Mouse (Mus musculus): ENCODE data around the gene Adgrg3.

Adgrg3 gene

GRCm38 (mm10) chr8:94992996-94993724, 24.3 kb upstream of the Adgrg3 start:
- no peak for DNase-seq (ENCODE audit: low spot score)

- DNase-seq (ENCODE audit: low spot score) = no peak
These were observed 23.5 kb upstream of the Adgrg3 start for GRCm38 (mm10) chr8:94994006-94994405.

GRCm38 (mm10) chr8:94994510-94994909, 23.0 kb upstream of the Adgrg3 start:
- DNase-seq (ENCODE audit: low spot score) = no peak

- no peak for DNase-seq (ENCODE audit: low spot score)
These were observed 22.1 kb upstream of the Adgrg3 start for GRCm38 (mm10) chr8:94995336-94995893.

GRCm38 (mm10) chr8:94996037-94996436, 21.5 kb upstream of the Adgrg3 start:
- DNase-seq (ENCODE audit: low spot score) = no peak

GRCm38 (mm10) chr8:94996899-94997856, 20.3 kb upstream of the Adgrg3 start:
- no peak for DNase-seq (ENCODE audit: low spot score)

- no peak for DNase-seq (ENCODE audit: low spot score)
These were observed 19.6 kb upstream of the Adgrg3 start for GRCm38 (mm10) chr8:94997857-94998243.

- DNase-seq (ENCODE audit: low spot score) = no peak
These were observed 19.1 kb upstream of the Adgrg3 start for GRCm38 (mm10) chr8:94998431-94998830.

- DNase-seq (ENCODE audit: low spot score) = no peak
These were observed 18.5 kb upstream of the Adgrg3 start for GRCm38 (mm10) chr8:94999004-94999403.

- no peak for DNase-seq (ENCODE audit: low spot score)
These were observed 17.5 kb upstream of the Adgrg3 start for GRCm38 (mm10) chr8:94999956-95000355.

- DNase-seq (ENCODE audit: low spot score) = peak; percentile 72
These were observed 16.8 kb upstream of the Adgrg3 start for GRCm38 (mm10) chr8:95000684-95001083.

- DNase-seq (ENCODE audit: low spot score) = no peak
These were observed 16.3 kb upstream of the Adgrg3 start for GRCm38 (mm10) chr8:95001165-95001564.

GRCm38 (mm10) chr8:95001655-95002054, 15.8 kb upstream of the Adgrg3 start:
- DNase-seq (ENCODE audit: low spot score) = peak; percentile 85

GRCm38 (mm10) chr8:95002089-95002655, 15.3 kb upstream of the Adgrg3 start:
- DNase-seq (ENCODE audit: low spot score) = no peak

- no peak for DNase-seq (ENCODE audit: low spot score)
These were observed 5.0 kb upstream of the Adgrg3 start for GRCm38 (mm10) chr8:95012442-95012919.

GRCm38 (mm10) chr8:95015866-95016265, 1.6 kb upstream of the Adgrg3 start:
- DNase-seq (ENCODE audit: low spot score) = no peak

GRCm38 (mm10) chr8:95016684-95017083, 808 bp upstream of the Adgrg3 start:
- DNase-seq (ENCODE audit: low spot score) = no peak

- DNase-seq (ENCODE audit: low spot score) = no peak
These were observed 610 bp downstream of the Adgrg3 start for GRCm38 (mm10) chr8:95017969-95018635.

GRCm38 (mm10) chr8:95020293-95020777, 2.8 kb downstream of the Adgrg3 start:
- DNase-seq (ENCODE audit: low spot score) = no peak

GRCm38 (mm10) chr8:95020821-95021220, 3.3 kb downstream of the Adgrg3 start:
- no peak for DNase-seq (ENCODE audit: low spot score)

GRCm38 (mm10) chr8:95023201-95023600, 5.7 kb downstream of the Adgrg3 start:
- DNase-seq (ENCODE audit: low spot score) = no peak

All from c-Kit-positive CD71-positive TER-119-positive erythroid progenitor cells, embryonic 14.5 days (primary cell).